Mouse (Mus musculus) stomach, embryonic 14.5 days (tissue): ENCODE data around the gene Wdr47. TPM values are rescaled to one million over a fixed set of nuclear protein-coding genes. Genes with fewer than 3 reads are reported as not detected.
"Not testable (repeated sequence)": the region's sequence is repeated elsewhere in the genome, so short reads cannot be mapped to it uniquely, and the experiment has no call there.

ENCODE experiments used
- ATAC-seq: fragments of 200-750 bp; cut with Nextera tagmentation; 2 replicates; pipeline ENCODE4 v1.8.0; 2017; ENCODE audit warnings: low read depth, moderate TSS enrichment; ENCODE audit not compliant: insufficient number of reproducible peaks, insufficient read depth, low FRiP score
- H3K27ac ChIP-seq: fragments of 300-500 bp; sonication (generic); 2 replicates; pipeline ENCODE4 v1.5.1; 2014; ENCODE audit warnings: mild to moderate bottlenecking, low read length, moderate library complexity, mixed read lengths
- H3K27me3 ChIP-seq: fragments of 300-500 bp; sonication (generic); 2 replicates; pipeline ENCODE4 v1.6.1; 2014; ENCODE audit warnings: low read length, control low read depth, mixed read lengths; ENCODE audit not compliant: control insufficient read depth, insufficient read depth
- H3K36me3 ChIP-seq: fragments of 300-500 bp; sonication (generic); 2 replicates; pipeline ENCODE4 v1.6.1; 2014; ENCODE audit warnings: mild to moderate bottlenecking, control low read depth, low read length, moderate library complexity, mixed read lengths; ENCODE audit not compliant: control insufficient read depth, insufficient read depth
- H3K4me1 ChIP-seq: fragments of 300-500 bp; sonication (generic); 2 replicates; pipeline ENCODE4 v1.6.1; 2014; ENCODE audit warnings: low read length, control low read depth, mixed read lengths; ENCODE audit not compliant: control insufficient read depth, insufficient read depth
- H3K4me2 ChIP-seq: fragments of 300-500 bp; sonication (generic); replicated peaks from 2 replicates; pipeline ENCODE4 v1.6.1; 2014; ENCODE audit warnings: low read depth, low read length, control low read depth
- H3K4me3 ChIP-seq: fragments of 300-500 bp; sonication (generic); 2 replicates; pipeline ENCODE4 v1.5.1; 2014; ENCODE audit warnings: low read depth, low read length, control low read depth
- H3K9ac ChIP-seq: fragments of 300-500 bp; sonication (generic); replicated peaks from 2 replicates; pipeline ENCODE4 v1.6.1; 2014; ENCODE audit warnings: low read depth, mild to moderate bottlenecking, control low read depth, low read length, moderate library complexity, mixed read lengths
- H3K9me3 ChIP-seq: fragments of 300-500 bp; sonication (generic); 2 replicates; pipeline ENCODE4 v1.6.1; 2016; ENCODE audit warnings: low read depth, low read length, control low read depth; ENCODE audit not compliant: control insufficient read depth
- WGBS: fragments of 180-500 bp; shearing (Covaris S2); extraction: QIAGEN DNeasy Blood & Tissue Kit; methylation state at CpG from one replicate; pipeline ENCODE4 v1.1.7; 2014; 5-methylcytosine and 5-hydroxymethylcytosine counted together
- microRNA-seq: library from miRNA; unstranded; fragments of <30 nt; microRNA quantifications from one replicate; pipeline ENCODE4, GENCODE M21; 2016
- polyA plus RNA-seq: library from polyadenylated mRNA; unstranded; fragments of >200 nt; fragmentation: Nextera tagmentation; extraction: Ambion mirVana; gene quantifications from 2 replicates; pipeline ENCODE4 v1.2.1, GENCODE M21; 2014

Wdr47 gene
- polyA plus RNA-seq, 1 experiment from 2014 or later: 15.3 TPM

- not testable (repeated sequence) for H3K4me2 ChIP-seq
- WGBS: 93% methylated on average over 5 of the region's 5 CpGs
Measured at GRCm38 (mm10) chr3:108683597-108683996, 92.5 kb downstream of the Wdr47 start.

GRCm38 (mm10) chr3:108685701-108686100, 94.6 kb downstream of the Wdr47 start:
- Histone ChIP-seq H3K27me3 (no peaks in the 10 kb centered on the region), H3K9ac (no peak overlapping the region), H3K4me2 (no peak overlapping the region), H3K4me1 (no peaks in the 10 kb centered on the region), H3K36me3 (peaks cover 67% of the 10 kb centered on the region), H3K9me3 (no peaks in the 10 kb centered on the region), H3K4me3 (no peak overlapping the region), H3K27ac (no peak overlapping the region)
- ATAC-seq: no peak
- WGBS: 96% methylated on average over 7 of the region's 7 CpGs

More at GRCm38 (mm10) chr3:108683597-108683996, 92.5 kb downstream of the Wdr47 start:
- H3K9ac ChIP-seq, H3K27ac ChIP-seq, H3K4me1 ChIP-seq, H3K9me3 ChIP-seq, ATAC-seq, H3K27me3 ChIP-seq, H3K4me3 ChIP-seq: not testable (repeated sequence)
- H3K36me3 ChIP-seq: peaks cover 67% of the 10 kb centered on the region

GRCm38 (mm10) chr3:108689015-108689441, 97.9 kb downstream of the Wdr47 start:
- Histone ChIP-seq H3K27ac (no peak overlapping the region), H3K36me3 (peaks cover 39% of the 10 kb centered on the region), H3K4me3 (no peak overlapping the region), H3K9ac (no peak overlapping the region), H3K9me3 (no peaks in the 10 kb centered on the region), H3K27me3 (no peaks in the 10 kb centered on the region), H3K4me1 (no peaks in the 10 kb centered on the region), H3K4me2 (no peak overlapping the region)
- 89% methylated on average over 6 of the region's 6 CpGs for WGBS
- ATAC-seq: no peak

DNA sequence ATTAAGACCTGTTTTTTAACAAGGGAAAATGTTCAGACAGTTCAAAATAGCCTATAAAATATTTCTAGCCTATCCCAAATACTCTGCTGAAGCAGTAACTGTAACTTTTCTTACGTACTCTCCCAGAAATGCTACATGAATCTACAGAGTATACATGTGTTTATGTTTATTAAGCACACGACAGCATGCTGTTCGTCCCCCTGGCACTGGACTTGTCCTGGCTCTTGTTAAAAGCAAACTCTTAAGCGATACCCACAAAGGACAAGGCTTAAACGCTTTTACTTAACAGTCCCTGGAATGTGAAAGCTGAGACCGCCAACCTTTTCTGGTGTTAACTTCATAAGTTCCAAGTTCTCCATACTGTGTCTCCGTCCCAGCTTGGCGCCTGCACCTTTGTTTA, 98.4 kb downstream of the Wdr47 start:
- no peak overlapping the region for H3K4me3 ChIP-seq
- ATAC-seq: no peak
- H3K36me3 ChIP-seq: peaks cover 41% of the 10 kb centered on the region
- no peak overlapping the region for H3K4me2 ChIP-seq
- 82% methylated on average over 8 of the region's 8 CpGs for WGBS
- H3K27me3 ChIP-seq: no peaks in the 10 kb centered on the region
- no peak overlapping the region for H3K27ac ChIP-seq
- no peak overlapping the region for H3K9ac ChIP-seq
- H3K9me3 ChIP-seq: no peaks in the 10 kb centered on the region
- no peaks in the 10 kb centered on the region for H3K4me1 ChIP-seq

DNA sequence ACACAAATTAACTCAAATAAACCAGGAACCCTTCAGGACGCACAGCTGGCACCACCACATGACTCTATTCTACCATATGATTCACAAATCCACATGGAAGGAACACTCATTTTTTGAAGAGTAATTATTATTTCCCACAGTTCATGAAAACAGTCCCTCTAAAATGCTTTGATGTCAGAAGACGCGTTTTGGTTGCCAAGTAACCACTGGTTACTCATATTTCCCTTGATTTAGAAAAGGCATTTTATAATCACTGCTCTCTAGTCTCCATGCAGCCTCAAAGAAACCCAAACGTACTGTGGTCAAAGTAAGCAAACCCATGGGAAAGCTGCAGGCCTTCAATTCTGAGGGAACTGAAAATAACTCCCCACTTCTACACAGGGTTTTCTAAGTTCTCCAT, 98.9 kb downstream of the Wdr47 start:
- no peak for ATAC-seq
- WGBS: 66% methylated on average over 4 of the region's 4 CpGs
- H3K9me3 ChIP-seq: no peaks in the 10 kb centered on the region
- H3K27ac ChIP-seq: no peak overlapping the region
- no peak overlapping the region for H3K9ac ChIP-seq
- H3K36me3 ChIP-seq: peaks cover 44% of the 10 kb centered on the region
- H3K27me3 ChIP-seq: no peaks in the 10 kb centered on the region
- no peaks in the 10 kb centered on the region for H3K4me1 ChIP-seq
- H3K4me2 ChIP-seq: no peak overlapping the region
- H3K4me3 ChIP-seq: no peak overlapping the region

DNA sequence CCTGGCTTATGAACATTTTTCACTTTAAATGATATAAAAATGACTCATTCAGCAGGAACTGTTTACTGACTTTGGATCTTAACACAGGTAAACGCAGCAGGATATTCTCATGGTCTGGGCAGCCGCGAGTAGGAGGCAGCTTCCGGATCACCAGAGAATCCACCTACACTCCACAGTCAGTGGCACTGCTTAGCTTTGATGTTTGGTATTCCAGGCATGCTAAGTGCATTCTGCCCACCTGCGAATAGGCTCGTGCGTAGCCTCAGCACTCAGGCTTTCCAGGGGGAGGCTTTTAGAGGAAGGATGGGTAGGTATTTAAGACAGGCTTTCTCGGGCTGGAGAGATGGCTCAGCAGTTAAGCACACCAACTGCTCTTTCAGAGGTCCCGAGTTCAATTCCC, 103.2 kb downstream of the Wdr47 start:
- ATAC-seq: no peak
- Histone ChIP-seq H3K4me2 (no peak overlapping the region), H3K36me3 (peaks cover 55% of the 10 kb centered on the region), H3K9me3 (no peaks in the 10 kb centered on the region), H3K4me3 (no peak overlapping the region), H3K4me1 (no peaks in the 10 kb centered on the region), H3K9ac (no peak overlapping the region), H3K27me3 (no peaks in the 10 kb centered on the region), H3K27ac (no peak overlapping the region)
- 61% methylated on average over 9 of the region's 9 CpGs for WGBS

Small RNAs within 50 kb of the gene (microRNA-seq; reads per million reads assigned to microRNA genes)
- gene Gm22860: not detected

Other genes starting within 250 kb of the Wdr47 start
- gene Mybphl, start 226.4 kb upstream of the Wdr47 start, polyA plus RNA-seq: not detected in 2 replicates
- 39.3 and 44.4 TPM in 2 replicates for gene Psrc1, start 207.4 kb upstream of the Wdr47 start, polyA plus RNA-seq
- gene Celsr2, start 175.7 kb upstream of the Wdr47 start, polyA plus RNA-seq: 20.6 and 21.9 TPM in 2 replicates
- 115 and 129 TPM in 2 replicates for gene Sars, start 146.1 kb upstream of the Wdr47 start, polyA plus RNA-seq
- gene 1700013F07Rik, start 57.1 kb upstream of the Wdr47 start, polyA plus RNA-seq: 0.42 and 0.65 TPM in 2 replicates
- gene 5330417C22Rik, start 54.7 kb upstream of the Wdr47 start, polyA plus RNA-seq: 7.4 and 15.0 TPM in 2 replicates
- gene Tmem167b, start 28.8 kb upstream of the Wdr47 start, polyA plus RNA-seq: 41.1 and 46.0 TPM in 2 replicates
- 44.5 and 46.8 TPM in 2 replicates for gene Taf13, start 19.6 kb upstream of the Wdr47 start, polyA plus RNA-seq
- 83.0 and 87.1 TPM in 2 replicates for gene Clcc1, start 62.6 kb downstream of the Wdr47 start, polyA plus RNA-seq
- gene Gpsm2, start 131.0 kb downstream of the Wdr47 start, polyA plus RNA-seq: 58.5 and 63.4 TPM in 2 replicates
- gene Aknad1, start 148.4 kb downstream of the Wdr47 start, polyA plus RNA-seq: 0.24 and 0.41 TPM in 2 replicates
- 41.4 and 43.6 TPM in 2 replicates for gene Stxbp3, start 249.2 kb downstream of the Wdr47 start, polyA plus RNA-seq